Mouse (Mus musculus): ENCODE data around the gene Tstd1.

The Tstd1 gene

DNA sequence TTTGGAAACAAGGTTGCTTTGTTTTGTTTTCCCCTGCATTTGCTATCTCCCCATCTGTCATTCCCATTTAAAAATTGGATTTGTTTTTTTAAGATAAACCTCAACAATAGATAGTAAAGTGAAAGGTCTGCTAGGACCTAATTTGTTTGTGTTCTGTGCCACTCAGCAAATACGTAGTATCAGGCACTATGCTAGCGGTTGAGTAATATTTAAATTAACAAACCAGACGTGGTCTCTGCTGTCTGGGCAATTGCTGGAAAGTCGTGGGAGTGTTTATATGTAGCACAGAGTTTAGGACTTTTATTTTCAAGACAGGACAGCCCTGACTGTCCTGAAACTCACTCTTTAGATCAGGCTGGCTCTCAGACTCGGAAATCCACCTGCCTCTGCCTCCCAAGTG is 33.9 kb downstream of the Tstd1 start:
- no peak for DNase-seq (ENCODE audit: extremely low read depth, low read depth, low spot score)

GRCm38 (mm10) chr1:171452923-171453322 is 34.3 kb downstream of the Tstd1 start:
- peak; percentile 63 for DNase-seq (ENCODE audit: extremely low read depth, low read depth, low spot score)

DNA sequence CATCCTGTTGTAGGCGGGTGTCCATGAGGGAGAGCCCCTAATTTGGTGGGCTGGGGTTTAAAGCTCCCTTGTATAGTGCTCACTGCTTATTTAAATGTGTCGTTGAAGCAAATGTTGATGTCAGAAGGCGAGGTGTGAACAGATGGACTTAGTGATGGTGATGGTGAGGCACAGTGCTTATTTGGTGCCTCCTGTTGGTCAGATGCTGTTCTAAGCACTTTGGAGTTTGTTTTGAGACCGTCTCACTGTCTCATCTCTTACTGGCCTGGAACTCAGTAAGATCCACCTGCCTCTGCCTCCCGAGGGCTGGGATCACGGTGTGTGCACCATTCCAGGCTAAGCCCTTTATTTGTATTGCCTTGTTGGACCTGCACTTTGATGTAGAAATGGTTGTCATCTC is 36.3 kb downstream of the Tstd1 start:
- DNase-seq (ENCODE audit: extremely low read depth, low read depth, low spot score), result no peak

- DNase-seq (ENCODE audit: extremely low read depth, low read depth, low spot score), result no peak
Observed at GRCm38 (mm10) chr1:171457568-171457967, 38.9 kb downstream of the Tstd1 start.

GRCm38 (mm10) chr1:171459791-171460190 is 41.1 kb downstream of the Tstd1 start:
- no peak for DNase-seq (ENCODE audit: extremely low read depth, low read depth, low spot score)

DNA sequence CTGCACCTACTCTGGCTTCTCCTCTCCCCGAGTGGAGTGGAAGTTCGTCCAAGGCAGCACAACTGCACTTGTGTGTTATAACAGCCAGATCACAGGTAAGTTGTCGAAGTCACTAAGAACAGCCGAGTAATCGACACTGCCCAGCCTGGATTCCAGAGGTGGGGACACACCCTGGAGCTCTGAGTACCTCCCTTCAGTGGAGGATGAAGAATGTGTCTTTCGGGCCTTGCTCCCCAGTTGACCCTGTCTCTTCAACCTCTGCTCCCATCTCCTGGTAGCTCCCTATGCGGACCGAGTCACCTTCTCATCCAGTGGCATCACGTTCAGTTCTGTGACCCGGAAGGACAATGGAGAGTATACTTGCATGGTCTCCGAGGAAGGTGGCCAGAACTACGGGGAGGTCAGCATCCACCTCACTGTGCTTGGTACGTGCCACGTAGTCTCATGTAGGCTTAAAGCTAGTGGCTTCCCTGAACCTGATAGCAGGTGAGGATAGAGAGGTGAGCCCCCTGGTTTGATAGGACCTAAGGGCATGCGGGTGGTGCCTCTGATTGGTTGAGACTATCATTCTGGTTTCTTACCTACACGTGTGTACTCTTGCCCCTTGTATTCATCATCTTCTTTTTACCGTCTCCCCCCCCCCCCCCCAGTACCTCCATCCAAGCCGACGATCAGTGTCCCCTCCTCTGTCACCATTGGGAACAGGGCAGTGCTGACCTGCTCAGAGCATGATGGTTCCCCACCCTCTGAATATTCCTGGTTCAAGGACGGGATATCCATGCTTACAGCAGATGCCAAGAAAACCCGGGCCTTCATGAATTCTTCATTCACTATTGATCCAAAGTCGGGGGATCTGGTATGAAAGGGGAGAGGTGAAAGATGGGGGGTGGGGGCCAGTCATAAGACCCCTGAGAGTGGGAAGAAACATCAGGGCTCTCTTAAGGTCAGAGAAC is 42.2 kb downstream of the Tstd1 start:
- no peak for DNase-seq (ENCODE audit: extremely low read depth, low read depth, low spot score)

DNA sequence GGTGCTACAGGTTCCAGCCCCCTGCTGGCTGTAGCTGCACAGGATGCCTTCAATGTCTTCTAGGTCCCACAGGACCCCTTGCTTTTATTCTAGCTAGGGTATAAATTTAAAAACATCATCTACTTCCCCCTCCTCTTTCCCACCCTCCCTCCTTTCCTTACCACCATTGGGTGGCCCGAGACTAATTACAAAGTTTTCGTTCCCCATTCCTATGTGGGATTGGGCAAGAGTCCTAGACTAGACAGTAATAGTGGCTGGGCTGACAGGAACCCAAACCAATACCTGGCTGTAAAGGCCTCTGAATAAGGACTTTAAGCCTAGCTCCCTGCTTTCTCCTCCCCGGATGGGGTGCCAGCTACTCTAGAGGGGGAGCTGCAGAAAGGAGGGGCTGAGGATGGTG is 44.5 kb downstream of the Tstd1 start:
- DNase-seq (ENCODE audit: extremely low read depth, low read depth, low spot score), result no peak

- no peak for DNase-seq (ENCODE audit: extremely low read depth, low read depth, low spot score)
Observed at GRCm38 (mm10) chr1:171465749-171466412, 47.2 kb downstream of the Tstd1 start.

DNA sequence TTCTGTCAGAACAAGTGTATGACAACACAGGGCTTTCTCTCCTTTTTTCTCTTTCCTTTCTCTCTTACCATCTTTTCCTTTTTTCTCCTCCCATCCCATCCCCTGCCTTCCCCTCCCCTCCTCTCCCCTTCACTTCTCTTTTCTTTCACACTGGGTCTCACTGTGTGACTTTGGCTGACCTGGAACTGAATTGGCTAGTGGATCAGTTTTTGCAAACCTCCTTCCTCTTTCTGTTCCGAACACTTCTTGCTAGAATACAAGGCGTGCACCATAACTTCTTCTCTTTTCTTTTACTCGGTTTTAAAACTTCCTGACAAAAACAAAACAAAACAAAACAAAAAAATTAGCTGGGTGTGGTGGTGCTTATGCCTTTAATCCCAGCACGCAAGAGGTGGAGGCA is 47.9 kb downstream of the Tstd1 start:
- DNase-seq (ENCODE audit: extremely low read depth, low read depth, low spot score), result no peak

- no peak for DNase-seq (ENCODE audit: extremely low read depth, low read depth, low spot score)
Observed at GRCm38 (mm10) chr1:171469678-171470077, 51.0 kb downstream of the Tstd1 start.
